10 mouse cellular contexts compared by ENCODE assay signal in genomic region chr3:52994666-52995065, GRCm38 (mm10). TPM values are rescaled to one million over a fixed set of nuclear protein-coding genes. Genes with fewer than 3 reads are reported as not detected.
A peak's percentile ranks its signal among the peaks of the same experiment; 100 is the strongest.
DNase-seq lines count a peak whose midpoint lies in the region; ATAC-seq and TF ChIP-seq lines count a peak whose summit lies in the region.
"Had no signal": no experiment of that assay in that cellular context is flagged by ENCODE, and none has a peak within 500 bp of the region (broad histone marks: within the 10 kb centered on the region; RNA-seq: fewer than 3 reads in every experiment).

No protein-coding gene starts in this region.

- WGBS in forebrain, postnatal 0 days = 64% methylated on average over 5 of the region's 5 CpGs
- 67% methylated on average over 5 of the region's 5 CpGs for WGBS in forebrain, embryonic 13.5 days
- WGBS in liver, embryonic 14.5 days (ENCODE audit: insufficient replicate concordance) = 70% methylated on average over 5 of the region's 5 CpGs
- 78% methylated on average over 5 of the region's 5 CpGs for WGBS in liver, embryonic 11.5 days

- no peaks in the 10 kb centered on the region for H3K9me3 ChIP-seq in forebrain, postnatal 0 days (ENCODE audit: low read length)
- H3K9me3 ChIP-seq in forebrain, embryonic 13.5 days (replicated peaks) = no peaks in the 10 kb centered on the region
- H3K9me3 ChIP-seq in liver, embryonic 14.5 days (ENCODE audit: control insufficient read depth, low read length) = no peaks in the 10 kb centered on the region
- no peaks in the 10 kb centered on the region for H3K9me3 ChIP-seq in liver, embryonic 11.5 days (ENCODE audit: control insufficient read depth, low read length)
- H3K9me3 ChIP-seq: lung, embryonic 15.5 days had no signal

- H3K4me2 ChIP-seq in forebrain, postnatal 0 days (ENCODE audit: low read depth) = no peak overlapping the region
- no peak overlapping the region for H3K4me2 ChIP-seq in forebrain, embryonic 13.5 days
- H3K4me2 ChIP-seq in liver, embryonic 14.5 days (ENCODE audit: low read depth) = no peak overlapping the region
- no peak overlapping the region for H3K4me2 ChIP-seq in liver, embryonic 11.5 days
- H3K4me2 ChIP-seq: lung, embryonic 15.5 days had no signal

- no peak overlapping the region for H3K4me3 ChIP-seq in forebrain, postnatal 0 days (ENCODE audit: low read depth, low read length)
- H3K4me3 ChIP-seq in forebrain, embryonic 13.5 days = no peak overlapping the region
- no peak overlapping the region for H3K4me3 ChIP-seq in liver, embryonic 14.5 days (ENCODE audit: insufficient read depth in 1 of 2, low read depth in 2 of 2, low read length in 2 of 2)
- H3K4me3 ChIP-seq in liver, embryonic 11.5 days (ENCODE audit: low read depth, low read length) = no peak overlapping the region
- H3K4me3 ChIP-seq: lung, embryonic 15.5 days had no signal

- no peak overlapping the region for H3K27ac ChIP-seq in forebrain, postnatal 0 days (ENCODE audit: low read depth, low read length)
- no peak overlapping the region for H3K27ac ChIP-seq in forebrain, embryonic 13.5 days
- no peak overlapping the region for H3K27ac ChIP-seq in liver, embryonic 14.5 days
- no peak overlapping the region for H3K27ac ChIP-seq in liver, embryonic 11.5 days (ENCODE audit: low read depth, low read length)
- H3K27ac ChIP-seq: lung, embryonic 15.5 days had no signal

- TF ChIP-seq EP300 in liver, embryonic 14.5 days (IDR thresholded peaks at IDR 0.05; ENCODE audit: low read depth) = no peak

- ATAC-seq in forebrain, postnatal 0 days = no peak
- no peak for ATAC-seq in forebrain, embryonic 13.5 days
- no peak for ATAC-seq in liver, embryonic 14.5 days (ENCODE audit: insufficient read depth)
- ATAC-seq in liver, embryonic 11.5 days (replicated peaks; ENCODE audit: low FRiP score) = no peak
- no peak for ATAC-seq in inflammation-experienced regulatory T-cells, adult 6 months
- ATAC-seq: intestine, embryonic 16.5 days had no signal

- no peaks in the 10 kb centered on the region for H3K27me3 ChIP-seq in forebrain, postnatal 0 days (ENCODE audit: insufficient read depth, low read length)
- H3K27me3 ChIP-seq in forebrain, embryonic 13.5 days = no peaks in the 10 kb centered on the region
- no peaks in the 10 kb centered on the region for H3K27me3 ChIP-seq in liver, embryonic 14.5 days (ENCODE audit: control insufficient read depth, insufficient read depth, low read length)
- no peaks in the 10 kb centered on the region for H3K27me3 ChIP-seq in liver, embryonic 11.5 days (replicated peaks; ENCODE audit: control insufficient read depth, insufficient read depth, low read length)
- H3K27me3 ChIP-seq: lung, embryonic 15.5 days had no signal

- peak; percentile 52 for DNase-seq in forebrain, postnatal 0 days
- no peak for DNase-seq in liver, embryonic 14.5 days (ENCODE audit: low read depth in 3 of 3, low spot score in 3 of 3)
- no peak for DNase-seq in liver, embryonic 11.5 days (ENCODE audit: low spot score)
- DNase-seq in 3T3-L1 (ENCODE audit: low read depth, low spot score) (peak; percentile 40), R1 (ENCODE audit: low read depth, low spot score) (peak; percentile 19)
- DNase-seq in left cerebral cortex, adult 9 months (ENCODE audit: low spot score in 2 of 2) = no peak

- peaks cover 67% of the 10 kb centered on the region for H3K36me3 ChIP-seq in forebrain, postnatal 0 days (ENCODE audit: insufficient read depth)
- H3K36me3 ChIP-seq in forebrain, embryonic 13.5 days (ENCODE audit: poor library complexity, severe bottlenecking) = peaks cover 79% of the 10 kb centered on the region
- H3K36me3 ChIP-seq in liver, embryonic 14.5 days (replicated peaks; ENCODE audit: control insufficient read depth, insufficient read depth, low read depth) = no peaks in the 10 kb centered on the region
- peaks cover 9% of the 10 kb centered on the region; the same call in 1 of the 2 replicates for H3K36me3 ChIP-seq in liver, embryonic 11.5 days (ENCODE audit: control insufficient read depth, insufficient read depth, low read length)

- H3K4me1 ChIP-seq in forebrain, postnatal 0 days (ENCODE audit: insufficient read depth) = no peaks in the 10 kb centered on the region
- no peaks in the 10 kb centered on the region for H3K4me1 ChIP-seq in forebrain, embryonic 13.5 days
- H3K4me1 ChIP-seq in liver, embryonic 14.5 days (replicated peaks; ENCODE audit: control insufficient read depth in 2 of 2, insufficient read depth in 2 of 2, low read length in 1 of 2) = no peaks in the 10 kb centered on the region
- no peaks in the 10 kb centered on the region for H3K4me1 ChIP-seq in liver, embryonic 11.5 days (replicated peaks; ENCODE audit: control insufficient read depth, insufficient read depth, low read length)
- H3K4me1 ChIP-seq: lung, embryonic 15.5 days had no signal

- TF ChIP-seq CTCF in forebrain, postnatal 0 days (IDR thresholded peaks at IDR 0.05; ENCODE audit: low read depth) = peak; percentile 51
- TF ChIP-seq CTCF in liver, embryonic 14.5 days (IDR thresholded peaks at IDR 0.05; ENCODE audit: low read depth) = peak; percentile 20

- H3K9ac ChIP-seq in forebrain, postnatal 0 days = no peak overlapping the region
- H3K9ac ChIP-seq in forebrain, embryonic 13.5 days = no peak overlapping the region
- H3K9ac ChIP-seq in liver, embryonic 14.5 days (replicated peaks) = no peak overlapping the region
- no peak overlapping the region for H3K9ac ChIP-seq in liver, embryonic 11.5 days (ENCODE audit: low read depth, low read length)
- H3K9ac ChIP-seq: lung, embryonic 15.5 days had no signal

RNA-seq across cellular contexts. Expression of gene Cog6, which starts 22.4 kb away (rescaled TPM):
- 42.8 and 44.9 TPM in 2 replicates for total RNA-seq in forebrain, postnatal 0 days (2014; rRNA removed)
- polyA plus RNA-seq in forebrain, postnatal 0 days (2015; fragmentation: Nextera tagmentation; extraction: Ambion mirVana) = 28.3 and 31.3 TPM in 2 replicates
- 55.2 and 55.4 TPM in 2 replicates for polyA plus RNA-seq in forebrain, embryonic 13.5 days (2015; fragmentation: Nextera tagmentation; extraction: Ambion mirVana)
- 6.5 and 7.3 TPM in 2 replicates for polyA plus RNA-seq in liver, embryonic 14.5 days (2012; rRNA removed)
- polyA plus RNA-seq in liver, embryonic 14.5 days (2014; fragmentation: Nextera tagmentation; extraction: Ambion mirVana) = 14.4 and 15.5 TPM in 2 replicates
- 28.7 and 34.3 TPM in 2 replicates for polyA plus RNA-seq in liver, embryonic 11.5 days (2014; fragmentation: Nextera tagmentation; extraction: Ambion mirVana)
- polyA plus RNA-seq in inflammation-experienced regulatory T-cells, adult 6 months (2017; shearing (Covaris generic)) = 10 to 100 TPM; 18.9 to 23.4 (median 20.0) TPM

RNA-seq across cellular contexts. Expression of gene Lhfp, which starts 46.7 kb away (rescaled TPM):
- total RNA-seq in forebrain, postnatal 0 days (2014; rRNA removed) = 44.7 and 48.0 TPM in 2 replicates
- 60.8 and 74.1 TPM in 2 replicates for polyA plus RNA-seq in forebrain, postnatal 0 days (2015; fragmentation: Nextera tagmentation; extraction: Ambion mirVana)
- 23.9 and 27.3 TPM in 2 replicates for polyA plus RNA-seq in forebrain, embryonic 13.5 days (2015; fragmentation: Nextera tagmentation; extraction: Ambion mirVana)
- polyA plus RNA-seq in liver, embryonic 14.5 days (2012; rRNA removed) = 1.9 and 2.6 TPM in 2 replicates
- 2.6 and 2.7 TPM in 2 replicates for polyA plus RNA-seq in liver, embryonic 14.5 days (2014; fragmentation: Nextera tagmentation; extraction: Ambion mirVana)
- polyA plus RNA-seq in liver, embryonic 11.5 days (2014; fragmentation: Nextera tagmentation; extraction: Ambion mirVana) = 12.9 and 13.1 TPM in 2 replicates
- polyA plus RNA-seq in inflammation-experienced regulatory T-cells, adult 6 months (2017; shearing (Covaris generic)) = not detected

Comparison
In these comparisons a context has a peak if more than half of its experiments do, and no peak if none do; other contexts are left out.
1. DNase-seq: peak in forebrain, postnatal 0 days (single experiment), 3T3-L1 (single experiment) and R1 (single experiment); none in liver, embryonic 14.5 days (0 of 3), liver, embryonic 11.5 days (single experiment) and left cerebral cortex, adult 9 months (0 of 2).